Mouse (Mus musculus): ENCODE data around the gene Slc38a10. TPM values are rescaled to one million over a fixed set of nuclear protein-coding genes. Genes with fewer than 3 reads are reported as not detected.

Slc38a10 gene
- total RNA-seq (2023) = 106 TPM

GRCm38 (mm10) chr11:120151113-120151494 is at the start of gene Slc38a10:
Gene Slc38a10 (minus strand): TSS chr11:120151346.

GRCm38 (mm10) chr11:120098588-120099511 is 52.3 kb downstream of the Slc38a10 start, which contains the start of the genes Tepsin and Ndufaf8:
Gene Tepsin (minus strand): TSS chr11:120098731.
Gene Ndufaf8 (plus strand): TSS chr11:120098928.

GRCm38 (mm10) chr11:120086702-120087152 is 64.4 kb downstream of the Slc38a10 start, which contains the start of gene Cep131:
Gene Cep131 (minus strand): TSS chr11:120086827.

Other genes starting within 250 kb of the Slc38a10 start
- gene Chmp6, start 237.9 kb downstream of the Slc38a10 start, total RNA-seq (2023) = 32.9 TPM
- gene Baiap2, start 208.6 kb downstream of the Slc38a10 start, total RNA-seq (2023) = 27.7 TPM
- gene Aatk, start 104.2 kb downstream of the Slc38a10 start, total RNA-seq (2023) = 0.28 TPM
- gene Cep131, start 64.5 kb downstream of the Slc38a10 start, total RNA-seq (2023) = 13.3 TPM
- 18.3 TPM for gene Tepsin, start 52.6 kb downstream of the Slc38a10 start, total RNA-seq (2023)
- gene Ndufaf8, start 52.4 kb downstream of the Slc38a10 start, total RNA-seq (2023) = 36.4 TPM
- gene Bahcc1, start 81.6 kb upstream of the Slc38a10 start, total RNA-seq (2023) = 0.24 TPM
- 1,479 TPM for gene Actg1, start 197.2 kb upstream of the Slc38a10 start, total RNA-seq (2023)
- gene Fscn2, start 210.2 kb upstream of the Slc38a10 start, total RNA-seq (2023) = not detected
- gene Faap100, start 227.4 kb upstream of the Slc38a10 start, total RNA-seq (2023) = 19.7 TPM

Measured in CD8-positive naive resting alpha-beta T cell, adult 57 days (primary cell).